Mouse (Mus musculus) brain, embryonic 14.5 days (tissue): ENCODE measurements at regions not wholly inside any gene's neighbourhood (a gene's known extent, or its start where the extent isn't known, plus 50 kb on each side); places are given as distances from the start of the nearest gene placed in this dataset.

Source experiments
- DNase-seq: peaks from one replicate; pipeline ENCODE4 v3.0.0-alpha.2; 2011; ENCODE audit warnings: low read depth
- CTCF ChIP-seq: fragments of 200-500 bp; IDR thresholded peaks from 2 replicates; pipeline ENCODE4 v1.5.1; 2012; ENCODE audit warnings: inconsistent platforms, mild to moderate bottlenecking, moderate library complexity, borderline replicate concordance; ENCODE audit not compliant: insufficient read depth, insufficient read length; ENCODE audit errors: extremely low read depth
- POLR2A ChIP-seq: fragments of 200-500 bp; IDR thresholded peaks from 2 replicates; pipeline ENCODE4 v1.6.1; 2012; ENCODE audit warnings: mild to moderate bottlenecking, inconsistent platforms, borderline replicate concordance; ENCODE audit not compliant: poor library complexity, insufficient read depth, insufficient read length, severe bottlenecking; ENCODE audit errors: extremely low read depth

DNA sequence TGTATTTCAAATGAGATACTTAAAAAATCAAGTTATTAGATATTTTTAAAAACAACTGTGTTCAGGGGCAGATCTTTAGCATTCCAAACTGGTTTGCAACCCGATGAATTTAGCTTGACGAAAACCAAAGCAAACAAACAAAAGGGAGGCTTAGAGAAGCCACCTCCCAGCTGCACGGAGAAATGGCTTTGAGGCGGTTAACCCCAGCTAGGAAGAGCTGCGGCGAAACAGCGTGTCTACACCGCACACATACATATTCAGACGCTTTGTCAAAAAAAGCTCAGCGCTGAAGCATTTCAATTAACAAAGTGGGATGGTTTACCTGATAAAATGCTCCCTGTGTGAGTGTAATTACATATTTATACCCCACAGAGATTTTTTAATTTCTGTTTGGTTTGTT lies 123.0 kb upstream of the Ap5m1 start:
- no peak for TF ChIP-seq POLR2A
- TF ChIP-seq CTCF = no peak
- peak; percentile 77 for DNase-seq

GRCm38 (mm10) chr14:48930886-48931285 lies 135.0 kb upstream of the Ap5m1 start:
- no peak for TF ChIP-seq POLR2A
- no peak for TF ChIP-seq CTCF
- DNase-seq = peak; percentile 69

GRCm38 (mm10) chr14:48925870-48926269 lies 140.0 kb upstream of the Ap5m1 start:
- TF ChIP-seq CTCF (no peak), POLR2A (no peak)
- DNase-seq = no peak

DNA sequence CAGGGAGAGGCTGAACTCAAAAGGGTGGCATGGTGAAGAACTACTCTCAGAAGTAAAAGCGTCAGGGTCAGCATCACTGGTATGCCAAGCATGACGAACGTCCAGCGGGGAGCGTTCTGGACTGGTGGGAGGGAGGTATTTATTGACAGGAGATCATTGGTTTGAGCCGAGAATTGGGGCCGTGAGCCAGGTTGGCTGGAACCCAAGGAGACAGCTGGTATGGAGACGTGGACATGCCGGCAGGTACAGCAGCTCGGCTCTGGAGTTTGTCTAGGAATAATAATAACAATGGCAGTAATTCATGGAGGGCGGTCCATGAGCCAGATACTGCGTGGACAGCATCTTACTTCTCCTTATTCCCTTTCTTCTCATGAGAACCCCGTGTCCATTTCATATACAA lies 156.5 kb upstream of the Ap5m1 start:
- no peak for TF ChIP-seq POLR2A
- TF ChIP-seq CTCF = no peak
- no peak for DNase-seq

GRCm38 (mm10) chr14:48907991-48908698 lies 157.8 kb upstream of the Ap5m1 start:
- TF ChIP-seq POLR2A (no peak), CTCF (no peak)
- DNase-seq = peak; percentile 71

- TF ChIP-seq POLR2A (no peak), CTCF (no peak)
- peak; percentile 85 for DNase-seq
Observed at GRCm38 (mm10) chr14:48907403-48907973, 158.4 kb upstream of the Ap5m1 start.

GRCm38 (mm10) chr14:48906956-48907355 lies 158.9 kb upstream of the Ap5m1 start:
- peak; percentile 41 for DNase-seq
- TF ChIP-seq POLR2A = no peak
- TF ChIP-seq CTCF = no peak

DNA sequence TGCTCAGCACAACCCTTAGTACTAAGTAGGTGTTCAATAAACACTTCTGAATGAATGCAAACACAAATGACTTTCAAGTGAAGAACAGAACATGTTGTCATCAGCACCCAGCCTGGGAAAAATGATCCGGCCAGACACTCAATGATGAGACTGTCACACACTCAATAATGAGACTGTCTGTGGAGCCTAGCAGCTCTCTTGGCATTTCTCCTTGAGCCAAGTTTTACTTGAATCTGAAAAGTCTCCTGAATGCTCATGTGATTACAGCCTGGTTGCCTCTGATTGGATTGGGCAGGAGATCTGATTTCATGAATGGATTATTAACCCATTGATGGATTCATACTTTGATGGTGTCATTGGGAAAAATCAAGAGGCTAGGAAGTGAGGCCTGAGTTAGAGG lies 161.3 kb upstream of the Ap5m1 start:
- DNase-seq = peak; percentile 62
- TF ChIP-seq CTCF = no peak
- TF ChIP-seq POLR2A = no peak

DNA sequence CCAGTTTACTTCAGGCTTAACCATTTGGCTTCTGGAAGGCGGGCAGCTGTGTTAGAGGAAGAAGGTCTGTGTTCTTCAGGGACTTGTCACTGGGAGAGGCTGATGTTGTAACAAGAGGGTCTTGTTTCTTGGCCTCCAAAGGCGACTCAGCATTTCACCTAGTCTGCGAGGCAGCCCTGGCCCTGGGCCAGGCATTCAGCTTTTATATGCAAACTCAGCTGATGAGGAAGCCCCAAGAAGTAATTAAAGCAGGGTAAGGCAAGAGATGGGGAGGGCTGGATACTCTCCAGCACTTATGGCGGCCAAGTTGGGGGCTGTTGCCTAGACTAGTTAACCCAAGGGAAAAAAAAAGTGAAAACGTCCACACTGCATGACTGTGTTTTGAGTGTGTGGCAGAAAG lies 162.4 kb upstream of the Ap5m1 start:
- TF ChIP-seq POLR2A = no peak
- TF ChIP-seq CTCF = no peak
- peak; percentile 96 for DNase-seq

GRCm38 (mm10) chr14:48900201-48900600 lies 165.7 kb upstream of the Ap5m1 start:
- TF ChIP-seq CTCF = no peak
- no peak for TF ChIP-seq POLR2A
- DNase-seq = no peak

- TF ChIP-seq CTCF (no peak), POLR2A (no peak)
- DNase-seq = no peak
Observed at GRCm38 (mm10) chr14:48897140-48897539, 168.8 kb upstream of the Ap5m1 start.

GRCm38 (mm10) chr14:48896235-48896634 lies 169.7 kb upstream of the Ap5m1 start:
- no peak for TF ChIP-seq CTCF
- no peak for TF ChIP-seq POLR2A
- DNase-seq = no peak

DNA sequence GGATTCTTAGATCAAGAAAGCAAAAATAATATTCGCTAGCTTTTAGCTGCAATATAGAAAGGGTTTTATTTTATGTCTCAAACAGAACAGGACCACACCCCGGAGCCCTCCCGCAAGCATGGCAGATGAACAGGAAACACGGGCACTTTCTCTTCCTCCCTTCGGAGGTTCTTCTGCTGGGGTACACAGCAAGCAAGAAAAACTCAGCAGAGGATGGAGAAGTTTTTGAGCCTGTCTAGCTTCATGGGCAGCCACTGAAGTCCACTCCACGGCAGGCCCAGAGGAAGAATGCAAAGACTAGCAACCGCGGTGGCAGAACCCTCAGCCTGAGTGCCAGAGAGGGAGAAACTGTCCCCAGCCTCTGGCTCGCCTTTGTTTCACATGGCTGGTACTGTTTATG lies 174.7 kb upstream of the Ap5m1 start:
- no peak for DNase-seq
- TF ChIP-seq CTCF (no peak), POLR2A (no peak)

DNA sequence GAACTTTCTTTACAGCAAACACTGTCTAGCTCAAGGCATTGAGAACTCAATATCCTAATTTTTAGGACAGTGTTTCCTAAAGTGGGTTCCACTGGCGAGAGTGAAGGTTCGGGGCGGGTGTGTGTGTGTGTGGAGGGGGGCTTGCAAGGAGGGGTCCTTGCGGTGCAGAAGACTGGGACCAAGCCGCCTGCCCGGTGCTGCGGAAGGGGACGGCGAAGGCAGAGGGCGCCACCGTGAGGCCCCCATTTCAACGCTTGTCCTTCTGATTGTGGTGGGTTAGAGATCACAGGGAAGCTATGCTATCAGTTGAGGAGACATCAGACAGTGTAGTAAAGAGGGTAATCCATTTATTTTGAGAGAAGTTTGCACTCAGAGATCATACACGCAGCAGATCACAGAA lies 176.9 kb upstream of the Ap5m1 start:
- peak; percentile 79 for DNase-seq

More for the DNA sequence above, 176.9 kb upstream of the Ap5m1 start:
- TF ChIP-seq POLR2A (no peak), CTCF (peak; percentile 69)
